Mouse (Mus musculus): Measurements from ENCODE around the gene Wwp2.

Gene Wwp2

DNA sequence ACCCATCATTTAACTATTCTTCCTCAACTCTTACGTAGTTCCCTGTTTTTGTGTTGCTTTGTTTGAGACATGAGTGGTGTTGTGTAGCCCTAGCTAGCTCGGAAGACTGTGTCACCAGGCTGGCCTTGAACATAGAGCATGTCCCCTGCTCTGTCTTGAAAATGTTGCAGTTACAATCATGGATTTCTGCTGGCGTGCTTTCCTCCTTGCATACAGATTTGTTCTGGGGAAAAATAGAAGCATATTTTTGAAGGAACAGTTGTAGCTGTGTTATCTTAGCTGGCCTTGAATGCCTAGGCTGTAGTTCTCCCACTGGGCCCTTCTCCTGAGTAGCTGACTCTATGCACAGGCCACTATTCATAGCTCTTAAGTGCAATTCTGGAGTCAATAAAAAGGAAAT lies 74.6 kb downstream of the Wwp2 start:
- DNase-seq (ENCODE audit: low spot score) = no peak

DNA sequence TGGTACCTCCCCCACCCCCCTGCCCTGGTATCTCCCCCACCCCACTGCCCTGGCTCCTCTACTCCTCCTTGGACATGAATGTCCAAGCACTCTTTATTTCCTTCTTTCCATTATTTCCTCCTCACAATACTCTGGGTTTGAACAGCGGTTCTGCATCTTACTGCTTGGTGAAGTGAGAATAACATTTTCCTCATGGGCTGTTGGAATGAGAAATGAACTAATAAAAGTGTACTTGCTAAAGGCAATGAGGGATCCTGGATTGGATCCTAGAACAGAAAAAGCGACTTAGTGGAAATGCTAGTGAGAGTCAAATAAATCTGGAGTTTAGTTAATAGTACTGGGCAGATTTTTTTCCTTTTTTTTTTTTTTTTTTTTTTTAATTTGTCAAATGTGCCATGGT lies 77.1 kb downstream of the Wwp2 start:
- no peak for DNase-seq (ENCODE audit: low spot score)

DNA sequence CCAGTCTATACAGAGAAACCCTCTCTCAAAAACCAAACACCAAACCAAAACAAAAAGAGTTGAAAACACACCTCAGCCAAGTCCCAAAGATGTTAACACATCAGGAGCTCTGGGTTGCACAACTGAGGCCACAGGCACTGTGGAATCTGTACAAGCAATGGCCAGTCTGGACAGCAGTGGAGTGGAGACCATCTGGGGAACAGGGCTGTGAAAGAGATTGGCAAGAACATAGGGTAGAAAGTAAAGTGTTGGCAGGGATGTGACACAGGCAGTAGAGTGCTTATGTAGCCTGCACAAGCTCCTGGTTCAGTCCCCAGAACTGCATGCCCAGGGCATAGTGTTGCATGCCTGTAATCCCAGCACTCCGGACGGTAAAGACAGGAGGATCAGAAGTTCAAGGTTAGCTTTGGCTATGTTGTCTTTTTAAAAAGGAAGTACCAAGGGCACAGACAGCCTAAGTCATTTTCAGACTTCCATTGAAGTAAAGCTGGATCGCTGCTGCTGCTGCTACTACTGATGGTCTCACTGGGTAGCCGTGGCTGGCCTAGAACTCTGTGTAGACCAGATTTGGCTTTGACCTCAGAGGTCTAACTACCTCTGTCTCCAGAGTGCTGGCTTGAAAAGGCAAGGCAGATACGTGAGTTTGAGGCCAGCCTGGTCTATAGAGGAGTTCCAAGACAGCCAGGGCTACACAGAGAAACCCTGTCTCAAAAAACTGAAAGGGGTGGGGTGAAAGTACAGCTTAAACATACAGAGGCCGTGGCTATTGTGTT lies 79.0 kb downstream of the Wwp2 start:
- DNase-seq (ENCODE audit: low spot score) = no peak

DNA sequence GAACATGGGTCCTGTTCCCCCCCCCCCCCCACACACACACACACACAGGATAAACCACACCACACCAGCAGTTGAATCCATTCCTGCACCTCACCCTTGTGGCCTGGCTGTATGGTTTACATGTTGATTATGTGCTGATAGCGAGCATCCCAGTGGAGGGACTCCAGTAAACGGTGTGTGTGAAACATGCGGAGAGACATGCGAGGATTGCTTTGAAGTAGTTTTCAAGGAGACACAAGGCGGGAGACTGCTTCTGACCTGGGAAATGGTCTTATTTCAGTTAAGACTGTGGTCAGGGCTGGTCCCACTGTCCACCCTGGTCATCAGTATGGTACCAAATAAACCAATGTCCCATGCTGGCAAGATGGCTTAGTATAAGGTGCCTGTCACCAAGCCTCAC lies 82.6 kb downstream of the Wwp2 start:
- DNase-seq (ENCODE audit: low spot score) = no peak

DNA sequence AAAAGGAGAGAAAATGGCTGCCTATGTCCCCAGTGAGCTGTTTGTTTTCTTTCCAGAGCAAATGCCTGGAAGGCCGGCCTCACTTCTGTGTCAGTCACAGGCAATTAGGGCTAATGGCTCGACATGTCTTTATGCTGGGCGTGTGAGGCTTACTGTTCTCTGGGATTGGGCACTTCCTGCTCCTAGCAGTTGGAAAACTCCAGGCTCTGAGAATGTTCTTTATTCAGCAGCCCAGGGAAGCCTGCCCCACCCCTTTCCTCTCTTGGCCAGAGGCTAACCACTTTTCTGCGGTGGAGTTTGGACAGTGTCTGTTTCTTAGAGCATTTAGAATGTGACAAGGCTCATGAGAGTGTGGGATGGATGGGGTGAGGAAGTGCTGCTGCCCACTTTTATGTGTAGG lies 83.7 kb downstream of the Wwp2 start:
- no peak for DNase-seq (ENCODE audit: low spot score)

GRCm38 (mm10) chr8:107521788-107522554 lies 85.8 kb downstream of the Wwp2 start:
- DNase-seq (ENCODE audit: low spot score) = no peak

DNA sequence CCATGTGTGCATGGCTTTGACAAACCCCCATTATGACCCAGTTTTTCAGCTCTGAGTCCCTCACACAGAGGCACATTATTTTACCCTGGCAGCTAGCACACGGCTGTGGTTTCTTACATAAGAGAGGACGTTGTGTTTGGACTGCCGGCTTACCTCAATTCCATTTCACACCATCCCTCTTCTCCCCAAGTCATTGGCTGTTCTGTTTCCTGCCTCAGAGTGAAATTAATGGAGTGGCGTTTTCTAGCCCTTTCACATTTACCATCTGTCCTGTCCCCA lies 86.3 kb downstream of the Wwp2 start:
- DNase-seq (ENCODE audit: low spot score) = no peak

DNA sequence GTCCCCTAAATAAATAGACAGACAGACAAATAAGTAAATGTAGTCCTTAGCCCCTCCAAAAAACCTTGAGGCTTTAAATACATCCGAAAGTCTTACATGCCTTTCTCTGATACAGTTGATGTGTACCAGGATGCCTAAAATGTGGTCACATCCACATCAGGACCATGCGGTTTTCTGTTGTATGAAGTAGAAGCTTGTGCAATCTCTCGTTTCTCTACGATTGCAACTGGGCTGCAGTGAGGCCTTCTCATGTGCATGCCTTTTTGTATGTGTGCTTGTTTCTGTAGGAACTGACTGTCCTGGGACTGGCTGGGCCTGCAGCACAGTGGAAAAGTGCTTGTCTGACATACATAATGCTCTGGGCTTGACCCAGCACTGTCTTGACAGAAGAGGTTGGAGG lies 88.4 kb downstream of the Wwp2 start:
- no peak for DNase-seq (ENCODE audit: low spot score)

DNA sequence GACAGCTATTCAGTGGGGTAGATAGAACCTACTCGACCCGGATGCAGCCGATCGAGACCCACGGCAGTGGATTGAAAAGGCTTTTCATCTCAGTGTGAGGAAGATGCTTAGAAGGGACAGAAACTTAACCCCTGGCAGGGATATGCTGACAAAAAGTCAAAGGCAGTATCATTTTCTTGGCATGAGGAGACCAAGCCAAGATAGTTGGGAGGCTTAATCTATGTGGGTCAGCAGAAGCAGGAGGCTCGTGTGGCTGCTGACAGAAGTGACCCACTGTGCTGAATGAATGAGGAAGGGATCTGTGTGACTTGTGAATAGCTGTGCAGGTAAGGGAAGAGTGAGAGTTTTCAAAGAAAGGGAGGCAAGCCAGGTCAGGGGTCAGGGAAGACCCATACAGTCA lies 92.6 kb downstream of the Wwp2 start:
- no peak for DNase-seq (ENCODE audit: low spot score)

- DNase-seq (ENCODE audit: low spot score) = no peak
Measured at GRCm38 (mm10) chr8:107537472-107537871, 101.3 kb downstream of the Wwp2 start.

DNA sequence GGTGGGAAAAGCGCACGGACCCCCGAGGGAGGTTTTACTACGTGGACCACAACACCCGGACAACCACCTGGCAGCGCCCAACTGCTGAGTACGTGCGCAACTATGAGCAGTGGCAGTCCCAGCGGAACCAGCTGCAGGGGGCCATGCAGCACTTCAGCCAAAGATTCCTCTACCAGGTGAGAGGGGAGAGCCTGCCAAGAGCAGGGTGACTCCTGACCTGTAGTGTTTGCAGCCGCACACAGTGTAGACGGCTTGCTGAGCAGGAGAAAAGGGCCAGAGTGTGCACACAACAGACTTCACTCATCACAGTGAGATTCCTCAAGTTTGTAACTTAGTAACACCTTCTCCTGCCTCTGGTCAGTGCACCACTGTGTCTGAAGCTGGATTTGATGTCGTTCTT lies 104.5 kb downstream of the Wwp2 start:
- DNase-seq (ENCODE audit: low spot score) = no peak

- no peak for DNase-seq (ENCODE audit: low spot score)
Measured at GRCm38 (mm10) chr8:107541369-107541768, 105.2 kb downstream of the Wwp2 start.

DNA sequence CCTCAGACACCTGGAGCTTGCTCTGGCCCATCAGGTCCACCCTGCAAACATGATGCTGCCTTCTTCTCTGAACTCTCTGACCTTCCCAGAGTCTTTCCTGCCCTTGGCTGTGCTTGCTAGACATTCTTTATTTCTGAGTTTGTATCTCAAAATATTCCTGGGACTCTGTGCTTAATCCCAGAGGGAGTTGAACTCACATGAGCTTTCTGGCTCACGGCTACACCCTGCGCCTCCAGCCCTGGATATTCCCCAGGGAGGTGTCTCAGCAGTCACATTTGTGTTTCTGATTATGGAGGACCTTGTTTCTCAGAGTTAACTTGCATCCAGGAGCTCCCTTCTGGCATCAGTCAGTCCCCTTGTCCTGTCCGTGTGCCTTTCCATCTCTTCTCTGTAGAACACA lies 106.0 kb downstream of the Wwp2 start:
- DNase-seq (ENCODE audit: low spot score) = no peak

- DNase-seq (ENCODE audit: low spot score) = no peak
Measured at GRCm38 (mm10) chr8:107543714-107544113, 107.5 kb downstream of the Wwp2 start.

DNA sequence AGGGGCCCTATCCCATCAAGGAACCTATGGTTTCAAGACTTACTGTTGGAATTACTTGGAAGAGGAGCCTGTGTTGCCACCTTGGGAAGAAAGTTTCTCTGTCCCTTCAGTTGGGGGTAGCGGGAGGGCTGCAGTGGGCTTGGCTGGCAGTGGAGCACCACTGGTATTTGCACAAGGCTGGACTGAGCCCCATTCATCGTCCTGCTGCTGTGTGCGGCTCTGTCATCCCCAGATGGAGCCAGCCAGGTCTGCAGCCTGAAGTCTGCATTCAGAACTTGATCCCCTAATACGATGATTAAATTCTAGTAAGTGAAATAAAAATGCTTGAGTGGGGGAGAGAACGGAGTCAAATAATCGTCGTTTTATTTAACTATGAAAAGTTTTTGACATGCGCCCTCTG lies 108.0 kb downstream of the Wwp2 start:
- no peak for DNase-seq (ENCODE audit: low spot score)

DNA sequence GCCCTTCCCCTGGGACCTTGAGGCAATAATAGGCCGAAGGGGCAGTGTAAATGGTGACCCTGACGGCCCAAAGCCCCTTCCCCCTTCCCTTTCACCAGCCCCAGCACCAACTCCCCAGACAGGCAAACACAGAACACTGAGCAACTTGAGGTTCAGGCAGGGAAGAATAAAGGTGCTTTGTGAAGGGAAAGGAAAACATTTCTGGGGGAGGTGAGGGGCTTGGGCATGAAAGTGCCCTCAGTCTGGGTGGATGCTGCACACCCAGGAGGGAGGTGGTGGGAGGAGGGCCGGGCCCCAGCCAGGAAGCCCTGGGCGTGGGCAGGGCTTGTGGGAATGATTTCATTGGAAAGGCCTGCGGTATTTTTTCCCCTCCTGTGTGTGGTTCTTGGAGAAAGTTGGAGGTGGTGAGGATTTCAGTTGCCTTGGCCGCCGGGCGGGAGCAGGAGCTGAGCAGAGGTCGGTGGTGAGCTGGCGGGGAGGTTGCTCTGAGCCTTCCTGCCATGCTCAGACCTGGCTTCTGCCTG lies 108.5 kb downstream of the Wwp2 start:
- DNase-seq (ENCODE audit: low spot score) = peak; percentile 17

GRCm38 (mm10) chr8:107545621-107546152 lies 109.5 kb downstream of the Wwp2 start:
- no peak for DNase-seq (ENCODE audit: low spot score)

DNA sequence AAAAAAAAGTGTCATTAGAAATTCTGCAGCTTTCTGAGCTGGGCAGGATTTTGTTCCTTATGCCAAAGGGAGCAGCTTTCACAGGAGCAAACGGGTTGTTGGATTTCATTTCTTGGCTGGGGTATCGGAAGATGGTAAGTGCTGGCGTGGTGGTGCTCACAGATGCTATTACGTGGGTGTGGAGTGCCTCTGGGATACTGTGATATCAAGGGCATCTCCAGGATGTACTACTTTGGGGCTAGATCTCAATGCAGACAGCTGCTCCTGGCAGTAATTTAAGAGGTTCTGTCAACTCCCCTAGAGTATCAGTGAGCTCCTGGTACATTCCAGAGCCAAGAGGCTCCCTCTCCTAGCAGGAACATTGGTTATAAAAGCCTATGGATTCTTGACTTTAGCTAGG lies 110.0 kb downstream of the Wwp2 start:
- no peak for DNase-seq (ENCODE audit: low spot score)

DNA sequence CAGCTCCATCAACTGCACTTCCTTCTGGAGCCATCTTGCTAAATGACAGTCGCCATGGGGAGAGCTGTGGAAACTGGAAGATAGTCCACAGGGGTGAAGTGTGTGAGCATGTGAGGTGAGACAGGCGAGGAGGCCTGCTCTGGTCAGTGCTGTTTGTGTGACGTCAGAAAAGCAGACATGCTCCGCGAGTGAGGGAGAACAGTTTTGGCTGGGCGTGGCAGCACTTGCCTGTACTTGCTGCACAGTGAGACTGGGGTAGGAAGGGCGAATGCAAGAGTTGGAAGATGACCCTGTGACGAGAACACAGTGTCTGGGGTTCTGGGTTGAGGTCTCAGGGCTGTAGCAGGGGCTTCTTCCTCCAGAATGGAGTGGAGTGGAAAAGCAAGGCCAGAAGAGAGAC lies 110.7 kb downstream of the Wwp2 start:
- no peak for DNase-seq (ENCODE audit: low spot score)

GRCm38 (mm10) chr8:107552234-107552633 lies 116.1 kb downstream of the Wwp2 start:
- no peak for DNase-seq (ENCODE audit: low spot score)

GRCm38 (mm10) chr8:107555231-107555630 lies 119.1 kb downstream of the Wwp2 start:
- DNase-seq (ENCODE audit: low spot score) = no peak

DNA sequence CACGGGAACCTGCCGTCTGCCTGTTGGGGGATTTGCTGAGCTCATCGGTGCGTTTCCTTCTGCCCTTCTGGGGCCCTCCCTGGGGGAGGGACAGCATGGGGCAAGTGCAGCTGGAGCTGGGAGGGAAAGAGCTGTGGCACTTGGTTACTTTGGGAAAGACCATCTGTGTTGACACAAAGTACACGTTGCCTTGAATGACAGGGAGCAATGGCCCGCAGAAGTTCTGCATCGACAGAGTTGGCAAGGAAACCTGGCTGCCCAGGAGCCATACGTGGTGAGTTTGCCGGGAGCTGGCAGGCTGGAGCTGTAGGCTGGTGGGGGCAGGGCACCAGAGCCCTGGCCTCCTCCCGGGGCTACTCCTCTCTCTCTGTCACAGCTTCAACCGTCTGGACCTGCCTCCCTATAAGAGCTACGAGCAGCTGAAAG lies 120.4 kb downstream of the Wwp2 start:
- no peak for DNase-seq (ENCODE audit: low spot score)

GRCm38 (mm10) chr8:107560820-107561536 lies 124.8 kb downstream of the Wwp2 start:
- DNase-seq (ENCODE audit: low spot score) = no peak

Measured in ovary, adult 18-20 months (tissue).